Mouse (Mus musculus): ENCODE results near the gene Cpeb3.

- no peak for TF ChIP-seq GATA1 (IDR thresholded peaks at IDR 0.05; ENCODE audit: low read length)
- no peak for TF ChIP-seq TAL1 (IDR thresholded peaks at IDR 0.05; ENCODE audit: low read length)
Observed at GRCm38 (mm10) chr19:37078571-37078970, 129.8 kb downstream of the Cpeb3 start.
